In the genomic region with DNA sequence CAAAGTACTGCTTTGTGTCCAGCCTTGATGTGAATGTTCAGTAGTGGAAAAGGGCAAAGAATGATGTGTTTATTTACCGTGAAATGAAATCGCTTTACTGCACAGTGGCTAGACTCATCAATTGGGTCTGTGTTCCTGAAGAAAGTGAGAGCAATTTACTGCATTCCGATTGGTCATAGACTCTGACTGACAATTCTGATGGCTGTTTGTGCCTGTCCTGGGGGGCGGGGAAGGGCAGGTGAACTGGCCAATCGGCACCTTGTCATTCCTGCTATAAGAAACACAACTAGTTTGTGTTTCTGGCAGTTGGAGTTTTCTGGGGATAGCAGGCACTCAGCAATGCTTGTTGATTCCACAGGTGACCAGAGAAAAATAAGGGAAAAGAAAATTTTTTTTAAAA, we compare ENCODE assay signal across 26 mouse cellular contexts. TPM values are rescaled to one million over a fixed set of nuclear protein-coding genes. Genes with fewer than 3 reads are reported as not detected.
A peak's percentile ranks its signal among the peaks of the same experiment; 100 is the strongest.
DNase-seq lines count a peak whose midpoint lies in the region; ATAC-seq and TF ChIP-seq lines count a peak whose summit lies in the region.
"Had no signal": no experiment of that assay in that cellular context is flagged by ENCODE, and none has a peak within 500 bp of the region (broad histone marks: within the 10 kb centered on the region; RNA-seq: fewer than 3 reads in every experiment).

No protein-coding gene starts in this region.

- no peaks in the 10 kb centered on the region for H3K4me1 ChIP-seq in hindbrain, postnatal 0 days (ENCODE audit: insufficient read depth, low read length)
- no peaks in the 10 kb centered on the region for H3K4me1 ChIP-seq in hindbrain, embryonic 16.5 days (ENCODE audit: control insufficient read depth, insufficient read depth, low read depth, low read length)
- H3K4me1 ChIP-seq: embryonic facial prominence, embryonic 12.5 days; forebrain, embryonic 15.5 days; limb, embryonic 13.5 days; lung, embryonic 15.5 days had no signal

- no peaks in the 10 kb centered on the region for H3K36me3 ChIP-seq in hindbrain, postnatal 0 days (ENCODE audit: insufficient read depth, low read length)
- no peaks in the 10 kb centered on the region for H3K36me3 ChIP-seq in hindbrain, embryonic 16.5 days (ENCODE audit: control insufficient read depth, insufficient read depth, low read length)
- H3K36me3 ChIP-seq: embryonic facial prominence, embryonic 12.5 days; forebrain, embryonic 15.5 days; limb, embryonic 13.5 days; lung, embryonic 15.5 days had no signal

- no peak overlapping the region for H3K4me2 ChIP-seq in hindbrain, postnatal 0 days (ENCODE audit: low read depth, low read length)
- H3K4me2 ChIP-seq in hindbrain, embryonic 16.5 days (ENCODE audit: low read length): no peak overlapping the region
- H3K4me2 ChIP-seq: embryonic facial prominence, embryonic 12.5 days; forebrain, embryonic 15.5 days; limb, embryonic 13.5 days; liver, embryonic 11.5 days; lung, embryonic 15.5 days; midbrain, embryonic 11.5 days had no signal

- no peak overlapping the region for H3K4me3 ChIP-seq in hindbrain, postnatal 0 days (ENCODE audit: low read length)
- H3K4me3 ChIP-seq in hindbrain, embryonic 16.5 days (ENCODE audit: low read length): no peak overlapping the region
- H3K4me3 ChIP-seq: embryonic facial prominence, embryonic 12.5 days; forebrain, embryonic 15.5 days; gastrocnemius, adult 2 months; limb, embryonic 13.5 days; lung, embryonic 15.5 days had no signal

- H3K27ac ChIP-seq in hindbrain, postnatal 0 days: no peak overlapping the region
- H3K27ac ChIP-seq in hindbrain, embryonic 16.5 days (ENCODE audit: low read depth, low read length): no peak overlapping the region
- H3K27ac ChIP-seq: embryonic facial prominence, embryonic 12.5 days; forebrain, embryonic 15.5 days; gastrocnemius, adult 2 months; limb, embryonic 13.5 days; lung, embryonic 15.5 days had no signal

- peak; percentile 27 for DNase-seq in hindbrain, postnatal 0 days (ENCODE audit: low spot score)
- peak; percentile 40 for DNase-seq in kidney, postnatal 10 days
- no peak for DNase-seq in kidney, postnatal 25 days
- DNase-seq in Muller cell, postnatal 12 days (ENCODE audit: inconsistent ontology term): peak; percentile 48
- peak; percentile 51 for DNase-seq in R1 (ENCODE audit: low read depth, low spot score)
- DNase-seq in left cerebral cortex, postnatal 25 days (ENCODE audit: low spot score in 2 of 2): no peak
- DNase-seq: adrenal gland, adult 8-10 months; B cell, adult 2 months; cerebellum, adult 8-10 months; embryo, embryonic 11 days; gastrocnemius, adult 2 months; gastrocnemius, postnatal 36 days; heart, postnatal 14 days; thymus, postnatal 4 days had no signal

- 0 out of 2 replicates have a peak, but pooled peaks have one; percentile 29 for ATAC-seq in hindbrain, postnatal 0 days
- ATAC-seq in hindbrain, embryonic 16.5 days: no peak
- ATAC-seq: forebrain, embryonic 15.5 days; intestine, embryonic 16.5 days had no signal

- no peak for TF ChIP-seq CTCF in hindbrain, postnatal 0 days (IDR thresholded peaks at IDR 0.05; ENCODE audit: low read depth)

- no peaks in the 10 kb centered on the region for H3K27me3 ChIP-seq in hindbrain, postnatal 0 days (ENCODE audit: insufficient read depth, low read length)
- no peaks in the 10 kb centered on the region for H3K27me3 ChIP-seq in hindbrain, embryonic 16.5 days (replicated peaks; ENCODE audit: control insufficient read depth, insufficient read depth, low read length)
- H3K27me3 ChIP-seq: embryonic facial prominence, embryonic 12.5 days; forebrain, embryonic 15.5 days; limb, embryonic 13.5 days; lung, embryonic 15.5 days had no signal

- no peak overlapping the region for H3K9ac ChIP-seq in hindbrain, postnatal 0 days (replicated peaks; ENCODE audit: low read length)
- H3K9ac ChIP-seq in hindbrain, embryonic 16.5 days (ENCODE audit: low read depth, low read length): no peak overlapping the region
- H3K9ac ChIP-seq: embryonic facial prominence, embryonic 12.5 days; forebrain, embryonic 15.5 days; limb, embryonic 13.5 days; lung, embryonic 15.5 days had no signal

- H3K9me3 ChIP-seq in hindbrain, postnatal 0 days (ENCODE audit: low read length): no peaks in the 10 kb centered on the region
- no peaks in the 10 kb centered on the region for H3K9me3 ChIP-seq in hindbrain, embryonic 16.5 days (ENCODE audit: control insufficient read depth, low read length)
- H3K9me3 ChIP-seq: embryonic facial prominence, embryonic 12.5 days; forebrain, embryonic 15.5 days; lung, embryonic 15.5 days had no signal

- intact Hi-C loops in left cerebral cortex, postnatal 25 days (cut with DNase I): no loop called here

- WGBS in hindbrain, postnatal 0 days: 60% methylated on average over 5 of the region's 5 CpGs
- 70% methylated on average over 5 of the region's 5 CpGs for WGBS in hindbrain, embryonic 16.5 days

RNA-seq across cellular contexts. Expression of a gene that starts 37.6 kb away (rescaled TPM):
- 0.73 TPM in 1 of 2 replicates, not detected in the other for total RNA-seq in hindbrain, postnatal 0 days (2014; rRNA removed)
- 0.21 and 0.31 TPM in 2 replicates for polyA plus RNA-seq in hindbrain, postnatal 0 days (2015; fragmentation: Nextera tagmentation; extraction: Ambion mirVana)
- 0.30 and 0.33 TPM in 2 replicates for polyA plus RNA-seq in hindbrain, embryonic 16.5 days (2015; fragmentation: Nextera tagmentation; extraction: Ambion mirVana)
- total RNA-seq in left cerebral cortex, postnatal 25 days (2021): 1 to 10 TPM; 1.2 to 1.5 TPM
- total RNA-seq: adrenal gland, adult 8-10 months; gastrocnemius, adult 2 months; gastrocnemius, postnatal 36 days; heart, adult 8-10 months; heart, postnatal 14 days; megakaryocyte, adult 5-6 weeks had no signal
- polyA plus RNA-seq: liver, embryonic 16.5 days; thymus, postnatal 0 days had no signal

Comparison
In these comparisons a context has a peak if more than half of its experiments do, and no peak if none do; other contexts are left out.
1. DNase-seq: peak in hindbrain, postnatal 0 days (single experiment), kidney, postnatal 10 days (single experiment), Muller cell, postnatal 12 days (single experiment) and R1 (single experiment); none in kidney, postnatal 25 days (0 of 2) and left cerebral cortex, postnatal 25 days (0 of 2).